Mouse (Mus musculus) E14TG2a.4 (cell line): ENCODE data around the gene Tmem136.

Experiments used
- CTCF ChIP-seq: conservative IDR thresholded peaks from 2 replicates; pipeline ENCODE4 v1.5.1; 2014; ENCODE audit warnings: low read length
- NANOG ChIP-seq: IDR thresholded peaks from 2 replicates; pipeline ENCODE4 v1.6.1; 2014; ENCODE audit warnings: borderline replicate concordance, low read length, mixed read lengths
- POU5F1 ChIP-seq: IDR thresholded peaks from 2 replicates; pipeline ENCODE4 v1.6.1; 2014; ENCODE audit warnings: low read length, borderline replicate concordance

DNA sequence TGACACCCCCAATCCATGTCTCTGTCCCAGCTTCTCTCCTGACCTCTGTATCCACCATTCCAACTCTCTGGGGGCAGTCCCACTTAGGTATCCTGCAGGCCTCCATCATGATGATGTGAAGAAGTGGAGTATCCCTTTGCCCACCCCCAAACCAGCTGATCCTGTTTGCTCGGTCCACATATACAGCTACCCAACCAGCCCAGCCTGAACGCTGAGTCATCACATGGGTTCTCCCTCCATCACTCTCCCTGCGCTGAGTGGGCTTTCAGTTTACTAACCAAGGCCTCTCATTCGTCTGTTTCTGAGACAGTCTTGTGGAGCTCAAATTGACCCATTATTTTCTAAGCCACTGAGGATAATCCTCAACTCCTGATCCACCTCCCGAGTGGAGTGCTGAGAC, 15.6 kb upstream of the Tmem136 start:
- TF ChIP-seq CTCF (no peak), NANOG (no peak), POU5F1 (no peak)
